Mouse (Mus musculus) midbrain, embryonic 15.5 days (tissue): ENCODE data around the gene Adcy9. TPM values are rescaled to one million over a fixed set of nuclear protein-coding genes. Genes with fewer than 3 reads are reported as not detected.

Source experiments
- ATAC-seq: fragments of 200-750 bp; cut with Nextera tagmentation; replicated peaks from 2 replicates; pipeline ENCODE4 v1.8.0; 2017; ENCODE audit warnings: moderate TSS enrichment
- H3K27ac ChIP-seq: fragments of 300-500 bp; sonication (generic); 2 replicates; pipeline ENCODE4 v1.5.1; 2015; ENCODE audit warnings: mild to moderate bottlenecking, inconsistent platforms
- H3K27me3 ChIP-seq: fragments of 300-500 bp; sonication (generic); replicated peaks from 2 replicates; pipeline ENCODE4 v1.6.1; 2015; ENCODE audit warnings: inconsistent platforms
- H3K36me3 ChIP-seq: fragments of 300-500 bp; sonication (generic); replicated peaks from 2 replicates; pipeline ENCODE4 v1.6.1; 2015; ENCODE audit warnings: inconsistent platforms
- H3K4me1 ChIP-seq: fragments of 300-500 bp; sonication (generic); 2 replicates; pipeline ENCODE4 v1.6.1; 2015; ENCODE audit warnings: inconsistent platforms
- H3K4me2 ChIP-seq: fragments of 300-500 bp; sonication (generic); 2 replicates; pipeline ENCODE4 v1.6.1; 2015; ENCODE audit warnings: inconsistent platforms, mild to moderate bottlenecking, moderate library complexity
- H3K4me3 ChIP-seq: fragments of 300-500 bp; sonication (generic); 2 replicates; pipeline ENCODE4 v1.5.1; 2015; ENCODE audit warnings: mild to moderate bottlenecking, inconsistent platforms
- H3K9ac ChIP-seq: fragments of 300-500 bp; sonication (generic); 2 replicates; pipeline ENCODE4 v1.6.1; 2015; ENCODE audit warnings: mild to moderate bottlenecking, inconsistent platforms
- H3K9me3 ChIP-seq: fragments of 300-500 bp; sonication (generic); 2 replicates; pipeline ENCODE4 v1.6.1; 2016; ENCODE audit warnings: inconsistent platforms
- WGBS: fragments of 180-500 bp; shearing (Covaris S2); methylation state at CpG from one replicate; pipeline ENCODE4 v1.1.7; 2015; ENCODE audit warnings: mixed read lengths; 5-methylcytosine and 5-hydroxymethylcytosine counted together
- polyA plus RNA-seq: library from polyadenylated mRNA; unstranded; fragments of >200 nt; fragmentation: Nextera tagmentation; extraction: Ambion mirVana; gene quantifications from 2 replicates; pipeline ENCODE4 v1.2.1, GENCODE M21; 2015

Adcy9 gene
- polyA plus RNA-seq, 1 experiment from 2014 or later, result 4.2 TPM

GRCm38 (mm10) chr16:4398782-4399181 is 21.5 kb downstream of the Adcy9 start:
- H3K4me3 ChIP-seq, result no peak overlapping the region
- 89% methylated on average over 2 of the region's 2 CpGs for WGBS
- no peaks in the 10 kb centered on the region for H3K36me3 ChIP-seq
- no peak overlapping the region for H3K9ac ChIP-seq
- no peaks in the 10 kb centered on the region for H3K4me1 ChIP-seq
- no peak for ATAC-seq
- no peaks in the 10 kb centered on the region for H3K9me3 ChIP-seq
- H3K27me3 ChIP-seq, result no peaks in the 10 kb centered on the region
- H3K4me2 ChIP-seq, result no peak overlapping the region
- H3K27ac ChIP-seq, result no peak overlapping the region

- H3K4me1 ChIP-seq, result no peaks in the 10 kb centered on the region
- H3K9me3 ChIP-seq, result no peaks in the 10 kb centered on the region
- no peak overlapping the region for H3K27ac ChIP-seq
- no peak overlapping the region for H3K4me2 ChIP-seq
- H3K36me3 ChIP-seq, result no peaks in the 10 kb centered on the region
- H3K4me3 ChIP-seq, result no peak overlapping the region
- no peak overlapping the region for H3K9ac ChIP-seq
- H3K27me3 ChIP-seq, result no peaks in the 10 kb centered on the region
- 92% methylated on average over 7 of the region's 7 CpGs for WGBS
- ATAC-seq, result no peak
Measured at GRCm38 (mm10) chr16:4397636-4398035, 22.7 kb downstream of the Adcy9 start.

GRCm38 (mm10) chr16:4395687-4396341 is 24.5 kb downstream of the Adcy9 start:
- Histone ChIP-seq H3K9ac (no peak overlapping the region), H3K4me2 (no peak overlapping the region), H3K4me3 (no peak overlapping the region), H3K27ac (no peak overlapping the region), H3K9me3 (no peaks in the 10 kb centered on the region), H3K4me1 (no peaks in the 10 kb centered on the region), H3K36me3 (no peaks in the 10 kb centered on the region), H3K27me3 (no peaks in the 10 kb centered on the region)
- ATAC-seq, result no peak
- WGBS, result 72% methylated on average over 10 of the region's 10 CpGs

- H3K4me2 ChIP-seq, result no peak overlapping the region
- H3K27ac ChIP-seq, result no peak overlapping the region
- H3K4me1 ChIP-seq, result no peaks in the 10 kb centered on the region
- H3K27me3 ChIP-seq, result no peaks in the 10 kb centered on the region
- H3K36me3 ChIP-seq, result no peaks in the 10 kb centered on the region
- H3K4me3 ChIP-seq, result no peak overlapping the region
- no peak overlapping the region for H3K9ac ChIP-seq
- ATAC-seq, result no peak
- no peaks in the 10 kb centered on the region for H3K9me3 ChIP-seq
- 84% methylated on average over 4 of the region's 4 CpGs for WGBS
Measured at GRCm38 (mm10) chr16:4394991-4395590, 25.2 kb downstream of the Adcy9 start.

GRCm38 (mm10) chr16:4383473-4384038 is 36.7 kb downstream of the Adcy9 start:
- WGBS, result 74% methylated on average over 4 of the region's 4 CpGs
- H3K9ac ChIP-seq, result no peak overlapping the region
- H3K36me3 ChIP-seq, result no peaks in the 10 kb centered on the region
- H3K4me3 ChIP-seq, result no peak overlapping the region
- H3K9me3 ChIP-seq, result no peaks in the 10 kb centered on the region
- no peaks in the 10 kb centered on the region for H3K4me1 ChIP-seq
- H3K27me3 ChIP-seq, result no peaks in the 10 kb centered on the region
- no peak for ATAC-seq
- H3K27ac ChIP-seq, result no peak overlapping the region
- no peak overlapping the region for H3K4me2 ChIP-seq

GRCm38 (mm10) chr16:4382406-4382805 is 37.9 kb downstream of the Adcy9 start:
- Histone ChIP-seq H3K27ac (no peak overlapping the region), H3K36me3 (no peaks in the 10 kb centered on the region), H3K4me1 (no peaks in the 10 kb centered on the region), H3K9ac (no peak overlapping the region), H3K9me3 (no peaks in the 10 kb centered on the region), H3K4me3 (no peak overlapping the region), H3K27me3 (no peaks in the 10 kb centered on the region), H3K4me2 (no peak overlapping the region)
- 92% methylated on average over 3 of the region's 3 CpGs for WGBS
- ATAC-seq, result no peak

- H3K9ac ChIP-seq, result no peak overlapping the region
- no peaks in the 10 kb centered on the region for H3K27me3 ChIP-seq
- H3K36me3 ChIP-seq, result no peaks in the 10 kb centered on the region
- H3K9me3 ChIP-seq, result no peaks in the 10 kb centered on the region
- 78% methylated on average over 4 of the region's 4 CpGs for WGBS
- no peak overlapping the region for H3K4me3 ChIP-seq
- no peak overlapping the region for H3K27ac ChIP-seq
- no peak overlapping the region for H3K4me2 ChIP-seq
- H3K4me1 ChIP-seq, result no peaks in the 10 kb centered on the region
- ATAC-seq, result no peak
Measured at GRCm38 (mm10) chr16:4381487-4381886, 38.8 kb downstream of the Adcy9 start.

GRCm38 (mm10) chr16:4378788-4379187 is 41.5 kb downstream of the Adcy9 start:
- Histone ChIP-seq H3K27ac (no peak overlapping the region), H3K9me3 (no peaks in the 10 kb centered on the region), H3K36me3 (no peaks in the 10 kb centered on the region), H3K9ac (no peak overlapping the region), H3K27me3 (no peaks in the 10 kb centered on the region), H3K4me3 (no peak overlapping the region), H3K4me2 (no peak overlapping the region), H3K4me1 (no peaks in the 10 kb centered on the region)
- ATAC-seq, result no peak
- 93% methylated on average over 1 of the region's 1 CpGs for WGBS

GRCm38 (mm10) chr16:4377556-4377955 is 42.7 kb downstream of the Adcy9 start:
- no peak overlapping the region for H3K4me2 ChIP-seq
- no peak overlapping the region for H3K9ac ChIP-seq
- H3K27ac ChIP-seq, result no peak overlapping the region
- no peak for ATAC-seq
- no peaks in the 10 kb centered on the region for H3K4me1 ChIP-seq
- no peaks in the 10 kb centered on the region for H3K27me3 ChIP-seq
- H3K36me3 ChIP-seq, result no peaks in the 10 kb centered on the region
- no peak overlapping the region for H3K4me3 ChIP-seq
- 74% methylated on average over 5 of the region's 5 CpGs for WGBS
- H3K9me3 ChIP-seq, result no peaks in the 10 kb centered on the region

GRCm38 (mm10) chr16:4374780-4375380 is 45.4 kb downstream of the Adcy9 start:
- ATAC-seq, result no peak
- no peaks in the 10 kb centered on the region for H3K27me3 ChIP-seq
- no peak overlapping the region for H3K4me2 ChIP-seq
- WGBS, result 78% methylated on average over 7 of the region's 7 CpGs
- H3K4me1 ChIP-seq, result no peaks in the 10 kb centered on the region
- H3K9me3 ChIP-seq, result no peaks in the 10 kb centered on the region
- no peaks in the 10 kb centered on the region for H3K36me3 ChIP-seq
- H3K27ac ChIP-seq, result no peak overlapping the region
- H3K4me3 ChIP-seq, result no peak overlapping the region
- no peak overlapping the region for H3K9ac ChIP-seq

- no peaks in the 10 kb centered on the region for H3K9me3 ChIP-seq
- H3K9ac ChIP-seq, result no peak overlapping the region
- no peaks in the 10 kb centered on the region for H3K27me3 ChIP-seq
- H3K36me3 ChIP-seq, result no peaks in the 10 kb centered on the region
- WGBS, result 82% methylated on average over 5 of the region's 5 CpGs
- no peak overlapping the region for H3K4me3 ChIP-seq
- H3K4me1 ChIP-seq, result no peaks in the 10 kb centered on the region
- no peak overlapping the region for H3K4me2 ChIP-seq
- ATAC-seq, result no peak
- no peak overlapping the region for H3K27ac ChIP-seq
Measured at GRCm38 (mm10) chr16:4374270-4374669, 46.0 kb downstream of the Adcy9 start.

- ATAC-seq, result no peak
- H3K4me3 ChIP-seq, result no peak overlapping the region
- H3K27ac ChIP-seq, result no peak overlapping the region
- no peak overlapping the region for H3K4me2 ChIP-seq
- no peaks in the 10 kb centered on the region for H3K27me3 ChIP-seq
- H3K4me1 ChIP-seq, result no peaks in the 10 kb centered on the region
- H3K9me3 ChIP-seq, result no peaks in the 10 kb centered on the region
- no peak overlapping the region for H3K9ac ChIP-seq
- 84% methylated on average over 2 of the region's 2 CpGs for WGBS
- no peaks in the 10 kb centered on the region for H3K36me3 ChIP-seq
Measured at GRCm38 (mm10) chr16:4371039-4371438, 49.3 kb downstream of the Adcy9 start.

GRCm38 (mm10) chr16:4370141-4370541 is 50.2 kb downstream of the Adcy9 start:
- no peak overlapping the region for H3K27ac ChIP-seq
- no peak for ATAC-seq

More at GRCm38 (mm10) chr16:4370141-4370541, 50.2 kb downstream of the Adcy9 start:
- Histone ChIP-seq H3K36me3 (no peaks in the 10 kb centered on the region), H3K9ac (no peak overlapping the region), H3K27me3 (no peaks in the 10 kb centered on the region), H3K9me3 (no peaks in the 10 kb centered on the region), H3K4me3 (no peak overlapping the region), H3K4me1 (no peaks in the 10 kb centered on the region), H3K4me2 (no peak overlapping the region)
- WGBS, result 64% methylated on average over 10 of the region's 10 CpGs
